Mouse (Mus musculus): ENCODE data around the gene Dusp22.

DNA sequence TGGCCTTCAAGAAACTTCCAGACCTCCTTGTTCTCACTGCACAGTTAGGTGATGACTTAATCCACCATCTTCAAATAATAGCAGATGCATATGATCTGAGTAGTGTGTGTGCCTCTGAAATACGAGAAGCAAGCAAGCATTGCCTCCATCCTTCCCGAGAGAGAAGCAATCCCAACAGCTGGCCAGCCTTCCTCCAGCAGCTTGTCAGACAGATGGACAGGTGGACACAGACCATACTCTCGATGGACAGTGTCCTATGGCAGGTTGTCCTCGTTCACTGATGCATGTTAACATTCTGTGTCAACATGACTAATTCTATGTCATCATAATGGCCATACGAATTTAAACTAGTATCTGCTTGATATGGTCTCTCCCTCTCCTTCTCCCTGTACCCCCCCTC, 63.5 kb downstream of the Dusp22 start:
- no peak for TF ChIP-seq CTCF (IDR thresholded peaks at IDR 0.05; ENCODE audit: low read depth, low read length)
- no peak for TF ChIP-seq POLR2A (IDR thresholded peaks at IDR 0.05; ENCODE audit: extremely low read depth, insufficient read depth, low read length)
